Mouse (Mus musculus) telencephalon, adult 2 months (tissue): ENCODE measurements around the gene Olfr872.
"Not testable (repeated sequence)": the region's sequence is repeated elsewhere in the genome, so short reads cannot be mapped to it uniquely, and the experiment has no call there.

Experiments used
- DNase-seq: peaks from one replicate; pipeline ENCODE4 v3.0.0-alpha.2; 2011; ENCODE audit warnings: low read depth, low spot score

The Olfr872 gene

GRCm38 (mm10) chr9:20236819-20237218 lies at the start of gene Olfr872:
Gene Olfr872 (plus strand): TSS chr9:20237119.
- DNase-seq, result no peak

GRCm38 (mm10) chr9:20202131-20202530 lies 34.8 kb upstream of the Olfr872 start:
- no peak for DNase-seq

- DNase-seq, result not testable (repeated sequence)
These were observed 33.4 kb upstream of the Olfr872 start for GRCm38 (mm10) chr9:20203413-20203984.

- DNase-seq, result no peak
These were observed 26.1 kb upstream of the Olfr872 start for GRCm38 (mm10) chr9:20210812-20211211.

GRCm38 (mm10) chr9:20211477-20211876 lies 25.4 kb upstream of the Olfr872 start:
- DNase-seq, result no peak

GRCm38 (mm10) chr9:20211907-20212306 lies 25.0 kb upstream of the Olfr872 start, which contains the start of gene Olfr871:
Gene Olfr871 (plus strand): TSS chr9:20212207.
- no peak for DNase-seq

- no peak for DNase-seq
These were observed 459 bp downstream of the Olfr872 start for GRCm38 (mm10) chr9:20237378-20237777.

GRCm38 (mm10) chr9:20282051-20282450 lies 45.1 kb downstream of the Olfr872 start, which contains the start of gene Olfr39:
Gene Olfr39 (plus strand): TSS chr9:20282351.
- no peak for DNase-seq

- DNase-seq, result not testable (repeated sequence)
These were observed 58.6 kb downstream of the Olfr872 start for GRCm38 (mm10) chr9:20295562-20295961.

- DNase-seq, result no peak
These were observed 61.3 kb downstream of the Olfr872 start, which contains the start of gene Olfr873 for GRCm38 (mm10) chr9:20298232-20298631. Gene Olfr873 (plus strand): TSS chr9:20298532.
